Mouse (Mus musculus) cortical plate, adult 2 months (tissue): ENCODE results near the gene Nrd1.

Source experiments
- CTCF ChIP-seq: fragments of 200-500 bp; IDR thresholded peaks from 2 replicates; pipeline ENCODE4 v1.5.1; 2011; ENCODE audit warnings: mild to moderate bottlenecking, control low read depth, low read length; ENCODE audit not compliant: insufficient read depth; ENCODE audit errors: extremely low read depth
- POLR2A ChIP-seq: fragments of 200-500 bp; IDR thresholded peaks from 2 replicates; pipeline ENCODE4 v1.6.1; 2011; ENCODE audit warnings: mild to moderate bottlenecking, low read length, control low read depth; ENCODE audit not compliant: insufficient read depth; ENCODE audit errors: extremely low read depth

- TF ChIP-seq POLR2A (no peak), CTCF (no peak)
Measured at GRCm38 (mm10) chr4:109105254-109105653, 104.8 kb downstream of the Nrd1 start.
